Mouse (Mus musculus): ENCODE measurements around the gene Slc5a5. TPM values are rescaled to one million over a fixed set of nuclear protein-coding genes. Genes with fewer than 3 reads are reported as not detected.

The Slc5a5 gene
- total and polyA plus RNA-seq, 3 experiments, result 0.04 to 0.26 (median 0.16) TPM

GRCm38 (mm10) chr8:70864712-70865221, 27.8 kb downstream of the Slc5a5 start:
- Histone ChIP-seq H3K27ac (ENCODE audit: insufficient read depth, low read depth) (no peak overlapping the region), H3K9ac (ENCODE audit: insufficient read depth, low read depth) (no peak overlapping the region), H3K9me3 (replicated peaks; ENCODE audit: low read length) (no peaks in the 10 kb centered on the region), H3K79me2 (replicated peaks; ENCODE audit: control insufficient read depth, extremely low read depth, insufficient read depth, poor library complexity, severe bottlenecking) (no peaks in the 10 kb centered on the region), H3K4me3 (replicated peaks in 1 of 3; ENCODE audit: low read depth in 2 of 3, low read length in 2 of 3, poor library complexity in 1 of 3) (peak overlapping the region in 1 of 3 experiments; percentile 16), H3K4me1 (ENCODE audit: control insufficient read depth in 1 of 2, insufficient read depth in 2 of 2) (peaks cover 12 to 52% of the 10 kb centered on the region in 2 experiments), H3K27me3 (replicated peaks) (peaks cover 47% of the 10 kb centered on the region), H3K4me2 (ENCODE audit: insufficient read depth, low read depth, poor library complexity, severe bottlenecking) (peak overlapping the region; percentile 86), H3K36me3 (replicated peaks in 1 of 2; ENCODE audit: control insufficient read depth in 1 of 2, insufficient read depth in 1 of 2, low read length in 1 of 2) (peaks cover 14 to 30% of the 10 kb centered on the region in 2 experiments)
- TF ChIP-seq ETS1 (conservative IDR thresholded peaks at IDR 0.05; ENCODE audit: low read depth, low read length) (peak; percentile 44; the same call in 1 of the 2 replicates), BHLHE40 (IDR thresholded peaks at IDR 0.05; ENCODE audit: low read depth, low read length) (peak; percentile 33; the same call in 1 of the 2 replicates), JUN (IDR thresholded peaks at IDR 0.05; ENCODE audit: insufficient read depth, low read depth, low read length) (no peak)
- no peak for DNase-seq (ENCODE audit: extremely low read depth)
- in situ Hi-C loops (cut with MboI; ENCODE audit: low pct_ligation_motif_present, low pct_unique_long_range_greater_than_20kb, low sequenced_read_pairs), result no loop called here
- dilution Hi-C loops (cut with MboI; ENCODE audit: extremely low pct_ligation_motif_present, extremely low pct_unique_long_range_greater_than_20kb, low sequenced_read_pairs), result no loop called here

GRCm38 (mm10) chr8:70863956-70864711, 28.4 kb downstream of the Slc5a5 start:
- no peak for DNase-seq (ENCODE audit: extremely low read depth)
- TF ChIP-seq MEF2A (IDR thresholded peaks at IDR 0.05; ENCODE audit: borderline replicate concordance, low read depth, low read length), result peak; percentile 39; the same call in 1 of the 2 replicates
- TF ChIP-seq JUN (IDR thresholded peaks at IDR 0.05; ENCODE audit: insufficient read depth, low read depth, low read length), result no peak
- TF ChIP-seq NRF1 (IDR thresholded peaks at IDR 0.05; ENCODE audit: low read depth, low read length), result peak; percentile 35; the same call in 1 of the 2 replicates
- dilution Hi-C loops (cut with MboI; ENCODE audit: extremely low pct_ligation_motif_present, extremely low pct_unique_long_range_greater_than_20kb, low sequenced_read_pairs) (no loop called here), in situ Hi-C loops (cut with MboI; ENCODE audit: low pct_ligation_motif_present, low pct_unique_long_range_greater_than_20kb, low sequenced_read_pairs) (no loop called here)
- Histone ChIP-seq H3K4me1 (ENCODE audit: control insufficient read depth in 1 of 2, insufficient read depth in 2 of 2) (peaks cover 12 to 47% of the 10 kb centered on the region in 2 experiments), H3K27ac (ENCODE audit: insufficient read depth, low read depth) (no peak overlapping the region), H3K36me3 (replicated peaks in 1 of 2; ENCODE audit: control insufficient read depth in 1 of 2, insufficient read depth in 1 of 2, low read length in 1 of 2) (peaks cover 14 to 23% of the 10 kb centered on the region in 2 experiments), H3K9ac (ENCODE audit: insufficient read depth, low read depth) (no peak overlapping the region), H3K27me3 (replicated peaks) (peaks cover 52% of the 10 kb centered on the region), H3K4me3 (replicated peaks in 1 of 3; ENCODE audit: low read depth in 2 of 3, low read length in 2 of 3, poor library complexity in 1 of 3) (no peak overlapping the region), H3K9me3 (replicated peaks; ENCODE audit: low read length) (no peaks in the 10 kb centered on the region), H3K79me2 (replicated peaks; ENCODE audit: control insufficient read depth, extremely low read depth, insufficient read depth, poor library complexity, severe bottlenecking) (no peaks in the 10 kb centered on the region), H3K4me2 (ENCODE audit: insufficient read depth, low read depth, poor library complexity, severe bottlenecking) (peak overlapping the region; percentile 86)

GRCm38 (mm10) chr8:70862824-70863641, 29.5 kb downstream of the Slc5a5 start, which contains the start of gene Kcnn1:
Kcnn1 (minus strand) TSS chr8:70863258.
- Histone ChIP-seq H3K4me3 (replicated peaks in 1 of 3; ENCODE audit: low read depth in 2 of 3, low read length in 2 of 3, poor library complexity in 1 of 3) (no peak within 1 kb of the TSS), H3K9ac (ENCODE audit: insufficient read depth, low read depth) (no peak within 1 kb of the TSS), H3K4me2 (ENCODE audit: insufficient read depth, low read depth, poor library complexity, severe bottlenecking) (peak within 1 kb of the TSS; percentile 86), H3K4me1 (ENCODE audit: control insufficient read depth in 1 of 2, insufficient read depth in 2 of 2) (peaks cover 12 to 42% of the 10 kb centered on the region in 2 experiments), H3K36me3 (replicated peaks in 1 of 2; ENCODE audit: control insufficient read depth in 1 of 2, insufficient read depth in 1 of 2, low read length in 1 of 2) (peaks cover 5 to 12% of the 10 kb centered on the region in 2 experiments), H3K27ac (ENCODE audit: insufficient read depth, low read depth) (no peak within 1 kb of the TSS), H3K9me3 (replicated peaks; ENCODE audit: low read length) (no peaks in the 10 kb centered on the region), H3K27me3 (replicated peaks) (peaks cover 59% of the 10 kb centered on the region), H3K79me2 (replicated peaks; ENCODE audit: control insufficient read depth, extremely low read depth, insufficient read depth, poor library complexity, severe bottlenecking) (no peaks in the 10 kb centered on the region)
- dilution Hi-C loops (cut with MboI; ENCODE audit: extremely low pct_ligation_motif_present, extremely low pct_unique_long_range_greater_than_20kb, low sequenced_read_pairs), result no loop called here
- no peak for DNase-seq (ENCODE audit: extremely low read depth)
- TF ChIP-seq CTCF (conservative IDR thresholded peaks at IDR 0.05 in 1 of 2, IDR thresholded peaks at IDR 0.05 in 1 of 2; ENCODE audit: low read depth in 2 of 2, low read length in 2 of 2) (peak in 1 of 2 experiments; percentile 16; a peak in 1 of 4 replicates), IRF4 (IDR thresholded peaks at IDR 0.05; ENCODE audit: low read depth, low read length) (no peak)
- in situ Hi-C loops (cut with MboI; ENCODE audit: low pct_ligation_motif_present, low pct_unique_long_range_greater_than_20kb, low sequenced_read_pairs), result no loop called here
